Mouse (Mus musculus) T-helper 1 cell (primary cell): ENCODE measurements around the gene P2ry2.

Experiments used
- in situ Hi-C: fragments of 300-600 bp; cut with MboI, MseI; formaldehyde crosslinking; loops from one replicate; pipeline ENCODE4 v1.15.1; 2025; ENCODE audit warnings: high pct_unique_total_duplicates

Gene P2ry2

GRCm38 (mm10) chr7:101027623-101028443 lies 15.2 kb upstream of the P2ry2 start:
- in situ Hi-C loops, result no loop called here

GRCm38 (mm10) chr7:101026836-101027235 lies 14.2 kb upstream of the P2ry2 start:
- in situ Hi-C loops, result no loop called here

- in situ Hi-C loops, result no loop called here
Observed at GRCm38 (mm10) chr7:101017492-101017891, 4.8 kb upstream of the P2ry2 start.

GRCm38 (mm10) chr7:101017021-101017461 lies 4.4 kb upstream of the P2ry2 start:
- in situ Hi-C loops, result no loop called here

GRCm38 (mm10) chr7:101014985-101015384 lies 2.3 kb upstream of the P2ry2 start:
- in situ Hi-C loops, result no loop called here

- in situ Hi-C loops, result no loop called here
Observed at GRCm38 (mm10) chr7:101014041-101014440, 1.4 kb upstream of the P2ry2 start.

- in situ Hi-C loops, result no loop called here
Observed at GRCm38 (mm10) chr7:101011681-101012367, 842 bp downstream of the P2ry2 start.

- in situ Hi-C loops, result no loop called here
Observed at GRCm38 (mm10) chr7:101010741-101011140, 1.9 kb downstream of the P2ry2 start.

GRCm38 (mm10) chr7:101006201-101006600 lies 6.5 kb downstream of the P2ry2 start:
- in situ Hi-C loops, result no loop called here

- in situ Hi-C loops, result no loop called here
Observed at GRCm38 (mm10) chr7:101005119-101005518, 7.5 kb downstream of the P2ry2 start.

GRCm38 (mm10) chr7:101003442-101004326 lies 9.0 kb downstream of the P2ry2 start:
- in situ Hi-C loops, result no loop called here

- in situ Hi-C loops, result no loop called here
Observed at GRCm38 (mm10) chr7:101002274-101002673, 10.4 kb downstream of the P2ry2 start.

GRCm38 (mm10) chr7:100999623-101000022 lies 13.0 kb downstream of the P2ry2 start:
- in situ Hi-C loops, result no loop called here

- in situ Hi-C loops, result no loop called here
Observed at GRCm38 (mm10) chr7:100998578-100998960, 14.1 kb downstream of the P2ry2 start.

GRCm38 (mm10) chr7:100997951-100998577 lies 14.6 kb downstream of the P2ry2 start:
- in situ Hi-C loops, result no loop called here

GRCm38 (mm10) chr7:100997215-100997614 lies 15.5 kb downstream of the P2ry2 start:
- in situ Hi-C loops, result no loop called here

- in situ Hi-C loops, result no loop called here
Observed at GRCm38 (mm10) chr7:100995951-100996350, 16.7 kb downstream of the P2ry2 start.

- in situ Hi-C loops, result no loop called here
Observed at GRCm38 (mm10) chr7:100995260-100995864, 17.3 kb downstream of the P2ry2 start.

GRCm38 (mm10) chr7:100993166-100993565 lies 19.5 kb downstream of the P2ry2 start:
- in situ Hi-C loops, result loop anchor here (5.0 kb wide), 1 partner anchor 49 kb away; no protein-coding TSS in a partner anchor

- in situ Hi-C loops, result loop anchor here (5.0 kb wide), 1 partner anchor 50 kb away; no protein-coding TSS in a partner anchor
Observed at GRCm38 (mm10) chr7:100991972-100992371, 20.7 kb downstream of the P2ry2 start.
